Mouse (Mus musculus) C2C12 (cell line): ENCODE results near the gene Prm2. TPM values are rescaled to one million over a fixed set of nuclear protein-coding genes. Genes with fewer than 3 reads are reported as not detected.

Experiments
- H3K27me3 ChIP-seq: one replicate; pipeline ENCODE4 v1.6.1; 2011; ENCODE audit not compliant: control insufficient read depth, insufficient read depth, insufficient read length
- H3K36me3 ChIP-seq: one replicate; pipeline ENCODE4 v1.6.1; 2011; ENCODE audit not compliant: control insufficient read depth, insufficient read depth
- H3K4me3 ChIP-seq: one replicate; pipeline ENCODE4 v1.5.1; 2011; ENCODE audit warnings: mild to moderate bottlenecking, control low read depth; ENCODE audit not compliant: poor library complexity, insufficient read depth, severe bottlenecking
- H3K79me2 ChIP-seq: one replicate; pipeline ENCODE4 v1.6.1; 2011; ENCODE audit not compliant: control insufficient read depth, insufficient read depth
- H3K79me3 ChIP-seq: one replicate; pipeline ENCODE4 v1.6.1; 2011; ENCODE audit warnings: low read depth, control low read depth
- H3ac ChIP-seq: one replicate; pipeline ENCODE3; 2011; ENCODE audit warnings: low read depth; ENCODE audit not compliant: control insufficient read depth, insufficient read length
- CEBPB ChIP-seq: IDR thresholded peaks from one replicate; pipeline ENCODE4 v1.6.1; 2011; ENCODE audit warnings: low read depth, mild to moderate bottlenecking, control low read depth, moderate library complexity
- CTCF ChIP-seq: IDR thresholded peaks from one replicate; pipeline ENCODE4 v1.5.1; 2011; ENCODE audit not compliant: control insufficient read depth, insufficient read depth, insufficient read length
- FOSL1 ChIP-seq: IDR thresholded peaks from one replicate; pipeline ENCODE4 v1.8.0; 2011; ENCODE audit warnings: mild to moderate bottlenecking, low read length; ENCODE audit not compliant: poor library complexity, insufficient read depth, severe bottlenecking
- MAX ChIP-seq: IDR thresholded peaks from one replicate; pipeline ENCODE4 v1.6.1; 2011; ENCODE audit warnings: mild to moderate bottlenecking, control low read depth
- MYOD1 ChIP-seq: IDR thresholded peaks from one replicate; pipeline ENCODE4 v1.6.1; 2011; ENCODE audit warnings: low read depth; ENCODE audit not compliant: control insufficient read depth, insufficient read length
- MYOG ChIP-seq: IDR thresholded peaks from one replicate; pipeline ENCODE4 v1.6.1; 2011; ENCODE audit not compliant: control insufficient read depth, insufficient read length; ENCODE audit errors: extremely low read depth
- USF1 ChIP-seq: IDR thresholded peaks from one replicate; pipeline ENCODE4 v1.6.1; 2011; ENCODE audit warnings: low read depth, mild to moderate bottlenecking, control low read depth, moderate library complexity
- polyA plus RNA-seq: library from polyadenylated mRNA; unstranded; fragments of >200 nt; fragmentation: generic; extraction: Trizol; gene quantifications from one replicate; pipeline ENCODE4 v1.2.1, GENCODE M21; 2012; ENCODE audit warnings: missing spikeins

Prm2 gene
- polyA plus RNA-seq, 1 experiment: not detected

- Histone ChIP-seq H3ac (no peak overlapping the region), H3K4me3 (no peak overlapping the region), H3K79me2 (peaks cover 22% of the 10 kb centered on the region), H3K79me3 (peaks cover 13% of the 10 kb centered on the region), H3K36me3 (no peaks in the 10 kb centered on the region), H3K27me3 (no peaks in the 10 kb centered on the region)
- no peak for TF ChIP-seq MYOD1
- no peak for TF ChIP-seq USF1
- no peak for TF ChIP-seq MYOG
- no peak for TF ChIP-seq CTCF
- no peak for TF ChIP-seq MAX
- TF ChIP-seq CEBPB: no peak
- TF ChIP-seq FOSL1: no peak
These were observed 8.3 kb downstream of the Prm2 start for GRCm38 (mm10) chr16:10787548-10788058.

- no peak overlapping the region for H3K4me3 ChIP-seq
These were observed 9.0 kb downstream of the Prm2 start for GRCm38 (mm10) chr16:10786782-10787547.

GRCm38 (mm10) chr16:10786288-10786687 lies 9.6 kb downstream of the Prm2 start:
- TF ChIP-seq MAX (peak; percentile 64), MYOD1 (no peak), CEBPB (no peak), CTCF (peak; percentile 56)
- peaks cover 13% of the 10 kb centered on the region for H3K79me3 ChIP-seq
- no peaks in the 10 kb centered on the region for H3K36me3 ChIP-seq
- H3K79me2 ChIP-seq: peaks cover 25% of the 10 kb centered on the region
- peak overlapping the region; percentile 50 for H3ac ChIP-seq
- no peaks in the 10 kb centered on the region for H3K27me3 ChIP-seq
- H3K4me3 ChIP-seq: peak overlapping the region; percentile 64

More at GRCm38 (mm10) chr16:10786782-10787547, 9.0 kb downstream of the Prm2 start:
- peaks cover 25% of the 10 kb centered on the region for H3K79me2 ChIP-seq
- peaks cover 13% of the 10 kb centered on the region for H3K79me3 ChIP-seq
- H3K27me3 ChIP-seq: no peaks in the 10 kb centered on the region
- no peak for TF ChIP-seq CEBPB
- no peaks in the 10 kb centered on the region for H3K36me3 ChIP-seq
- no peak overlapping the region for H3ac ChIP-seq

- Histone ChIP-seq H3K27me3 (no peaks in the 10 kb centered on the region), H3K79me3 (peaks cover 13% of the 10 kb centered on the region), H3ac (peak within 1 kb of the TSS; percentile 90), H3K36me3 (no peaks in the 10 kb centered on the region), H3K79me2 (peaks cover 25% of the 10 kb centered on the region), H3K4me3 (peak within 1 kb of the TSS; percentile 64)
- TF ChIP-seq MYOG (no peak), MYOD1 (no peak), FOSL1 (no peak), MAX (peak; percentile 45), CTCF (no peak)
These were observed 10.3 kb downstream of the Prm2 start, which contains the start of gene Socs1 for GRCm38 (mm10) chr16:10785371-10786231. Socs1 (minus strand) TSS chr16:10785536.

GRCm38 (mm10) chr16:10784793-10785370 lies 11.1 kb downstream of the Prm2 start:
- H3K4me3 ChIP-seq: peak overlapping the region; percentile 64
- H3K79me2 ChIP-seq: peaks cover 25% of the 10 kb centered on the region
- H3ac ChIP-seq: peak overlapping the region; percentile 90
- TF ChIP-seq CTCF (peak; percentile 91), MYOD1 (no peak)
- H3K36me3 ChIP-seq: no peaks in the 10 kb centered on the region
- peaks cover 13% of the 10 kb centered on the region for H3K79me3 ChIP-seq
- H3K27me3 ChIP-seq: no peaks in the 10 kb centered on the region
